Mouse (Mus musculus) forelimb bud, embryonic 11.5 days (tissue): ENCODE data around the gene Dph5.
A peak's percentile ranks its signal among the peaks of the same experiment; 100 is the strongest.

Experiments used
- DNase-seq: peaks from one replicate; pipeline ENCODE4 v3.0.0-alpha.2; 2012; ENCODE audit warnings: low read depth, low spot score

Dph5 gene

GRCm38 (mm10) chr3:115951221-115951620 lies 63.6 kb downstream of the Dph5 start:
- DNase-seq = no peak

GRCm38 (mm10) chr3:115952356-115952755 lies 64.7 kb downstream of the Dph5 start:
- no peak for DNase-seq

GRCm38 (mm10) chr3:115953088-115953487 lies 65.5 kb downstream of the Dph5 start:
- no peak for DNase-seq

- no peak for DNase-seq
Measured at GRCm38 (mm10) chr3:115957223-115957622, 69.6 kb downstream of the Dph5 start.

- peak; percentile 46 for DNase-seq
Measured at GRCm38 (mm10) chr3:115961311-115962027, 73.8 kb downstream of the Dph5 start.

GRCm38 (mm10) chr3:115962028-115962415 lies 74.4 kb downstream of the Dph5 start:
- DNase-seq = peak; percentile 20

GRCm38 (mm10) chr3:115963597-115963996 lies 76.0 kb downstream of the Dph5 start:
- DNase-seq = no peak

- no peak for DNase-seq
Measured at GRCm38 (mm10) chr3:115964071-115964470, 76.4 kb downstream of the Dph5 start.

- DNase-seq = no peak
Measured at GRCm38 (mm10) chr3:115968745-115969530, 81.3 kb downstream of the Dph5 start.

GRCm38 (mm10) chr3:115971045-115971785 lies 83.6 kb downstream of the Dph5 start:
- no peak for DNase-seq

GRCm38 (mm10) chr3:115971891-115972646 lies 84.4 kb downstream of the Dph5 start:
- no peak for DNase-seq

- no peak for DNase-seq
Measured at GRCm38 (mm10) chr3:115974228-115974627, 86.6 kb downstream of the Dph5 start.

GRCm38 (mm10) chr3:115974995-115975394 lies 87.4 kb downstream of the Dph5 start:
- no peak for DNase-seq

- DNase-seq = peak; percentile 24
Measured at GRCm38 (mm10) chr3:115979000-115979399, 91.4 kb downstream of the Dph5 start.

- DNase-seq = no peak
Measured at GRCm38 (mm10) chr3:115983217-115983616, 95.6 kb downstream of the Dph5 start.
